Mouse (Mus musculus) liver, embryonic 12.5 days (tissue): ENCODE data around the gene Olfr209. TPM values are rescaled to one million over a fixed set of nuclear protein-coding genes. Genes with fewer than 3 reads are reported as not detected.

Experiments used
- ATAC-seq: fragments of 200-750 bp; cut with Nextera tagmentation; 2 replicates; pipeline ENCODE4 v1.8.0; 2017; ENCODE audit warnings: moderate number of reproducible peaks, mild to moderate bottlenecking, moderate library complexity
- H3K27ac ChIP-seq: fragments of 300-500 bp; sonication (generic); 2 replicates; pipeline ENCODE4 v1.5.1; 2016; ENCODE audit warnings: mild to moderate bottlenecking
- H3K27me3 ChIP-seq: fragments of 300-500 bp; sonication (generic); replicated peaks from 2 replicates; pipeline ENCODE4 v1.6.1; 2016; ENCODE audit warnings: mild to moderate bottlenecking, moderate library complexity
- H3K36me3 ChIP-seq: fragments of 300-500 bp; sonication (generic); 2 replicates; pipeline ENCODE4 v1.6.1; 2016; ENCODE audit warnings: mild to moderate bottlenecking, moderate library complexity
- H3K4me1 ChIP-seq: fragments of 300-500 bp; sonication (generic); 2 replicates; pipeline ENCODE4 v1.6.1; 2016
- H3K4me2 ChIP-seq: fragments of 300-500 bp; sonication (generic); 2 replicates; pipeline ENCODE4 v1.6.1; 2016; ENCODE audit warnings: mild to moderate bottlenecking, moderate library complexity
- H3K4me3 ChIP-seq: fragments of 300-500 bp; sonication (generic); 2 replicates; pipeline ENCODE4 v1.5.1; 2016; ENCODE audit warnings: mild to moderate bottlenecking, moderate library complexity
- H3K9ac ChIP-seq: fragments of 300-500 bp; sonication (generic); 2 replicates; pipeline ENCODE4 v1.6.1; 2016; ENCODE audit warnings: mild to moderate bottlenecking, moderate library complexity
- H3K9me3 ChIP-seq: fragments of 300-500 bp; sonication (generic); replicated peaks from 2 replicates; pipeline ENCODE4 v1.6.1; 2016; ENCODE audit warnings: mild to moderate bottlenecking, moderate library complexity
- polyA plus RNA-seq: library from polyadenylated mRNA; unstranded; fragments of >200 nt; fragmentation: Nextera tagmentation; extraction: Ambion mirVana; gene quantifications from 2 replicates; pipeline ENCODE4 v1.2.1, GENCODE M21; 2016

Gene Olfr209
- polyA plus RNA-seq, 1 experiment from 2014 or later, result not detected

DNA sequence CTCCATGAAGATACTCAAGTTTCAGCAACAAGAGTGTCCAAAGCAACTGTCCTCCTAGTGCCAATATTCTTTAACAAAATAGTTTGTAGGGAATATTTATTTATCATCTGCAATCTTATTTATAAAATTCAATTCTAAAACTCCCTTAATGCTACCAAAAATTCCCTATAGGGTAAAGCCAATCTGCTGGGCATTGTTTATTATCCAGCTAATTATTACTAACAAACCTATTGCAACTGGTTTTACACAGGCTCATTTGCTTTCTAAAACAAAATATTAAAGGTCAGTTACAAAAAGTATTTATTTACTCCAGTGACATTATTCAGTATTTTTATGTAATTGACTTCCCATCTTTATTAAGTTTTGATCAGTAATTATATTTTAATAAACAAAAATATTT lies 45.6 kb downstream of the Olfr209 start, which contains the start of gene Olfr204:
TSS of gene Olfr204 (minus strand) at position 101 of the 400 bp plus-strand sequence.
- Histone ChIP-seq H3K27ac (no peak within 1 kb of the TSS), H3K4me1 (no peaks in the 10 kb centered on the region), H3K4me2 (no peak within 1 kb of the TSS), H3K4me3 (no peak within 1 kb of the TSS), H3K36me3 (no peaks in the 10 kb centered on the region), H3K9me3 (no peaks in the 10 kb centered on the region), H3K27me3 (no peaks in the 10 kb centered on the region), H3K9ac (no peak within 1 kb of the TSS)
- no peak for ATAC-seq

Other genes starting within 250 kb of the Olfr209 start
- gene Olfr194, start 242.9 kb downstream of the Olfr209 start, polyA plus RNA-seq, result not detected in 2 replicates
- not detected in 2 replicates for gene Olfr195, start 216.9 kb downstream of the Olfr209 start, polyA plus RNA-seq
- gene Olfr196, start 193.5 kb downstream of the Olfr209 start, polyA plus RNA-seq, result not detected in 2 replicates
- gene Olfr198, start 160.5 kb downstream of the Olfr209 start, polyA plus RNA-seq, result not detected in 2 replicates
- gene Olfr199, start 144.2 kb downstream of the Olfr209 start, polyA plus RNA-seq, result not detected in 2 replicates
- gene Olfr201, start 91.4 kb downstream of the Olfr209 start, polyA plus RNA-seq, result 0.08 and 0.13 TPM in 2 replicates
- not detected in 2 replicates for gene Olfr202, start 77.2 kb downstream of the Olfr209 start, polyA plus RNA-seq
- not detected in 2 replicates for gene Olfr203, start 65.1 kb downstream of the Olfr209 start, polyA plus RNA-seq
- gene Olfr204, start 45.7 kb downstream of the Olfr209 start, polyA plus RNA-seq, result not detected in 2 replicates
- gene Olfr205, start 32.9 kb downstream of the Olfr209 start, polyA plus RNA-seq, result not detected in 2 replicates
- gene Olfr206, start 14.7 kb downstream of the Olfr209 start, polyA plus RNA-seq, result not detected in 2 replicates
- not detected in 2 replicates for gene Gabrr3, start 43.3 kb upstream of the Olfr209 start, polyA plus RNA-seq
- 28.8 and 29.7 TPM in 2 replicates for gene Riox2, start 107.8 kb upstream of the Olfr209 start, polyA plus RNA-seq
- 1.8 and 2.4 TPM in 2 replicates for gene Crybg3, start 237.0 kb upstream of the Olfr209 start, polyA plus RNA-seq